Mouse (Mus musculus): ENCODE measurements around the gene Lrp6. TPM values are rescaled to one million over a fixed set of nuclear protein-coding genes. Genes with fewer than 3 reads are reported as not detected.

Lrp6 gene
- polyA plus RNA-seq, 1 experiment from 2014 or later, result 11.9 TPM

DNA sequence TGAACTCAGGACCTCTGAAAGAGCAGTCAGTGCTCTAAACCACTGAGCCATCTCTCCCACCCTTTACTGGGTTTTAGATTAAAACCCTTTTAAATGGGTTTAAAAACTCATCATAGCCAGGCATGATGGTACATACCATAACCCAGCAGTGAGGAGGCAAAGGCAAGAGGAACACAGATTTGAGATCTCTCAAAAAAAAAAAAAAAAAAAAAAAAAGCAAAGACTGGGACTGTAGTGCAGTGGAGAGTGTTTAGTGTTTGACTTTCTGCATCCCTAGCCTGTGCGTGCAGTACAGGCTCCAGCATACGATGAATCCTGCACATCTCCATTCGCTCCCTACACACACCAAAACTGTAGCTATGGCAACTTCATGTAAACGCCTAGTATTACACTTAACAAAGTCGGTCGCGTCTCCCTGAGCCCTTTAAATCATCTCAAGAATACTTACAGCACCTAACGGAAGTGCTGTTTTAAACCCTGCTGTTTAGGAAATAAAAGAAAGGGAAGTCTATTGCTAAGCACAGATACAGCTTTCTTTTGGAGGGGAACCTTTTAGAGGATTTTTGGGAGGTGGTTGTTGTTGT is 8.1 kb downstream of the Lrp6 start:
- no peaks in the 10 kb centered on the region for H3K36me3 ChIP-seq (ENCODE audit: control insufficient read depth, insufficient read depth, low read length)
- no peak; the same call in 1 of the 2 replicates for ATAC-seq
- H3K4me3 ChIP-seq (ENCODE audit: low read length), result no peak overlapping the region
- H3K27ac ChIP-seq (ENCODE audit: low read length), result no peak overlapping the region
- no peak overlapping the region for H3K9ac ChIP-seq (ENCODE audit: low read depth, low read length)
- no peaks in the 10 kb centered on the region for H3K27me3 ChIP-seq (replicated peaks; ENCODE audit: control insufficient read depth, insufficient read depth, low read length)
- H3K4me2 ChIP-seq (ENCODE audit: low read depth, low read length), result no peak overlapping the region
- WGBS, result 41% methylated on average over 8 of the region's 8 CpGs
- H3K4me1 ChIP-seq (ENCODE audit: control insufficient read depth, insufficient read depth, low read length), result peaks cover 13% of the 10 kb centered on the region
- no peaks in the 10 kb centered on the region for H3K9me3 ChIP-seq (ENCODE audit: control insufficient read depth, low read length)

DNA sequence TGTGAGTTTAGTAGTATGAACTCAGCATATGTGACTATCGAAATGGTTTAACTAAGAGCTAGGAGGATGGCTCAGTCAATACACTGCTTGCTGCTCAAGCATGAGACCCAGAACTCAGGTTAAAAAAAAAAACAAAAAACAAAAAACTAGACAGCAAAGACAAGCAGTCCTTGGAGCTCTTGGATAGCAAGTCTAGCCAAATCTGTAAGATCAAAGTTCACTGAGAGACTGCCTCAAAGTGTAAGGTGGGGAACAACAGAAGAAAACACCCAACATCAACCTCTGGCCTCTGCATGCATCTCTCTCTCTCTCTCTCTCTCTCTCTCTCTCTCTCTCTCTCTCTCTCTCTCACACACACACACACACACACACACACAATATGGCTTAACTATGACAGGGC is 9.7 kb downstream of the Lrp6 start:
- 95% methylated on average over 1 of the region's 1 CpGs for WGBS
- H3K27ac ChIP-seq (ENCODE audit: low read length), result no peak overlapping the region

DNA sequence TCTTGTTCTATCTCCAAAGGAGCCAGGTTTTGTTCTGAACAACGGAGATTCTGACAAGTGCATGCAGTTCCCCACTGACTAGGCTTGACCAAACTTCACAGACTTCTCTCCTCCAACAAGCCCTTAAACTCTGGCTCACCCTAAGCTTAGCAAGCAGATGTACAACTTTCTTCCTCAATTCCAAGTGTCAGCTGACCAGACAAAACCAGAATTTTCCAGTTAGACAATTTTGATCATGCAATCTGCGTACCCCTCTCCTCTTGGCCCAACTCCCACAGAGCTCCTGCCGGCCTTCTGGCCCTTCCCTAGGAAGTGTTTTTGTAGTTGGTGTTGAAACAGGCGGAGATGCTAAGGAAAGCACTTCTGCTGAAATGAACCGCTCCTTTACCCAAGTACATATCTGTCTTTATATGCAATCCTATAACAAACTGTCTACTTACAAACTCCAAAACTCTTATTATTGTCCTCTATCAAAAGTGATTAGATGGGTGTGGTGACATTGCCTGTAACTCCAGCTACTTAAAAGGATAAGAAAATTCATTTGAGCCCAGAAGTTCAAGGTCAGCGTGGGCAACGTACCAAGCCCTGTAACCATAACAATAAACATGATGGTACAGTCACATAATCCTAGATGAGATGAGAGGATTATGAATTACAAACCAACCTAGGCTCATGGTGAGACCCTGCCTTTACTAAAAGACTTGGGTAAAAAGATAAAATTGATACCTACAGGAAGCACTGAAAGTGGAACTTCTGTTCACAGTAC is 10.4 kb downstream of the Lrp6 start:
- no peak overlapping the region for H3K27ac ChIP-seq (ENCODE audit: low read length)
- H3K9me3 ChIP-seq (ENCODE audit: control insufficient read depth, low read length), result no peaks in the 10 kb centered on the region
- H3K27me3 ChIP-seq (replicated peaks; ENCODE audit: control insufficient read depth, insufficient read depth, low read length), result no peaks in the 10 kb centered on the region
- no peak for ATAC-seq
- H3K9ac ChIP-seq (ENCODE audit: low read depth, low read length), result no peak overlapping the region
- 57% methylated on average over 7 of the region's 7 CpGs for WGBS
- no peaks in the 10 kb centered on the region for H3K36me3 ChIP-seq (ENCODE audit: control insufficient read depth, insufficient read depth, low read length)
- no peak overlapping the region for H3K4me3 ChIP-seq (ENCODE audit: low read length)
- H3K4me1 ChIP-seq (ENCODE audit: control insufficient read depth, insufficient read depth, low read length), result peaks cover 13% of the 10 kb centered on the region
- no peak overlapping the region for H3K4me2 ChIP-seq (ENCODE audit: low read depth, low read length)

More for the DNA sequence above, 9.7 kb downstream of the Lrp6 start:
- H3K4me2 ChIP-seq (ENCODE audit: low read depth, low read length), result no peak overlapping the region
- ATAC-seq, result no peak
- H3K9ac ChIP-seq (ENCODE audit: low read depth, low read length), result no peak overlapping the region
- H3K4me3 ChIP-seq (ENCODE audit: low read length), result no peak overlapping the region
- no peaks in the 10 kb centered on the region for H3K9me3 ChIP-seq (ENCODE audit: control insufficient read depth, low read length)
- no peaks in the 10 kb centered on the region for H3K27me3 ChIP-seq (replicated peaks; ENCODE audit: control insufficient read depth, insufficient read depth, low read length)
- H3K36me3 ChIP-seq (ENCODE audit: control insufficient read depth, insufficient read depth, low read length), result no peaks in the 10 kb centered on the region
- H3K4me1 ChIP-seq (ENCODE audit: control insufficient read depth, insufficient read depth, low read length), result peaks cover 13% of the 10 kb centered on the region

GRCm38 (mm10) chr6:134555178-134555577 is 11.6 kb downstream of the Lrp6 start:
- Histone ChIP-seq H3K27ac (ENCODE audit: low read length) (no peak overlapping the region), H3K4me1 (ENCODE audit: control insufficient read depth, insufficient read depth, low read length) (peaks cover 11% of the 10 kb centered on the region), H3K27me3 (replicated peaks; ENCODE audit: control insufficient read depth, insufficient read depth, low read length) (no peaks in the 10 kb centered on the region), H3K9ac (ENCODE audit: low read depth, low read length) (no peak overlapping the region), H3K4me2 (ENCODE audit: low read depth, low read length) (no peak overlapping the region), H3K9me3 (ENCODE audit: control insufficient read depth, low read length) (no peaks in the 10 kb centered on the region), H3K4me3 (ENCODE audit: low read length) (no peak overlapping the region), H3K36me3 (ENCODE audit: control insufficient read depth, insufficient read depth, low read length) (no peaks in the 10 kb centered on the region)
- WGBS, result 76% methylated on average over 3 of the region's 3 CpGs
- no peak for ATAC-seq

DNA sequence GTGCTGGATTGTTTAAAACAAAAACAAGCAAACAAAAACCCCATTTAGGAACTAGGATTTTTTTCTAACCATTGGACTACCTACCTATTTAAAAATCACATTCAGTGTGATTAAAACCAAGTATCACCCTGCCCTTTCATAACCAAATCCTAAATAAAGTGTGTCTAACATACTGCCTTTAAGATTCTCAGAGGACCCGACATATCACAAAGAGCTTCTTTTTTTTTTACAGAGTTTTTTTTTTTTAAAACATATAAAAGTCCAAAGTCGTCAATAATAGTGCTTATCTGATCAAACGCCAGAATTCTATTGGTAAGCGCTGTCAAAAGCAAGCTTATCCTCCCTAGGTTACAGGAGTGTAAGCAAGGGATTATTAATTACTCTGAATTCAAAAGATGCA is 12.5 kb downstream of the Lrp6 start:
- Histone ChIP-seq H3K4me2 (ENCODE audit: low read depth, low read length) (no peak overlapping the region), H3K4me3 (ENCODE audit: low read length) (no peak overlapping the region), H3K9me3 (ENCODE audit: control insufficient read depth, low read length) (no peaks in the 10 kb centered on the region), H3K36me3 (ENCODE audit: control insufficient read depth, insufficient read depth, low read length) (no peaks in the 10 kb centered on the region), H3K27me3 (replicated peaks; ENCODE audit: control insufficient read depth, insufficient read depth, low read length) (no peaks in the 10 kb centered on the region), H3K27ac (ENCODE audit: low read length) (no peak overlapping the region), H3K9ac (ENCODE audit: low read depth, low read length) (no peak overlapping the region), H3K4me1 (ENCODE audit: control insufficient read depth, insufficient read depth, low read length) (peaks cover 11% of the 10 kb centered on the region)
- WGBS, result 60% methylated on average over 4 of the region's 4 CpGs
- ATAC-seq, result no peak

GRCm38 (mm10) chr6:134551007-134551406 is 15.8 kb downstream of the Lrp6 start:
- H3K9ac ChIP-seq (ENCODE audit: low read depth, low read length), result no peak overlapping the region
- WGBS, result 37% methylated on average over 1 of the region's 1 CpGs

DNA sequence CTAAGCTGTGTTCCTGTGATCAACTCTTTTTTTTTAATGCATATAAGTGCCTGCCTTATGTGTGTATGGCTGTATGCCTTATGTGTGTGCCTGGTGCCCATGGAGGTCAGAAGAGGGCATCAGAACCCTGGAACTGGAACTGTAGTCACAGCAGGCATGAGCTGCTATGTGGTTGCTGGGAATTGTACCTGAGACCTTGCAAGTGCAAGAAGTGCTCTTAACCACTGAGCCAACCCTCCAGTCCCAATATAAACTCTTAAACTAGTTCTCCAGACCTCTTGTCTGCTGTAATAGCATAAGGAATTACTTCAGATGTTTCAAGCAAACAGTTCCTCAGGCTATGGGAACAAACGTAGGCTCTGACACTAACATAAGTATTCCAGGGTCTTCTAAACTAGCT is 16.4 kb downstream of the Lrp6 start:
- WGBS, result 70% methylated on average over 1 of the region's 1 CpGs

More at GRCm38 (mm10) chr6:134551007-134551406, 15.8 kb downstream of the Lrp6 start:
- no peak overlapping the region for H3K27ac ChIP-seq (ENCODE audit: low read length)
- no peak for ATAC-seq
- H3K4me3 ChIP-seq (ENCODE audit: low read length), result no peak overlapping the region
- no peak overlapping the region for H3K4me2 ChIP-seq (ENCODE audit: low read depth, low read length)
- no peaks in the 10 kb centered on the region for H3K27me3 ChIP-seq (replicated peaks; ENCODE audit: control insufficient read depth, insufficient read depth, low read length)
- no peaks in the 10 kb centered on the region; the same call in 1 of the 2 replicates for H3K4me1 ChIP-seq (ENCODE audit: control insufficient read depth, insufficient read depth, low read length)
- no peaks in the 10 kb centered on the region for H3K9me3 ChIP-seq (ENCODE audit: control insufficient read depth, low read length)
- H3K36me3 ChIP-seq (ENCODE audit: control insufficient read depth, insufficient read depth, low read length), result no peaks in the 10 kb centered on the region

GRCm38 (mm10) chr6:134544843-134545242 is 21.9 kb downstream of the Lrp6 start:
- 54% methylated on average over 3 of the region's 3 CpGs for WGBS
- Histone ChIP-seq H3K27ac (ENCODE audit: low read length) (peak overlapping the region; percentile 33; the same call in 1 of the 2 replicates), H3K27me3 (replicated peaks; ENCODE audit: control insufficient read depth, insufficient read depth, low read length) (no peaks in the 10 kb centered on the region), H3K9me3 (ENCODE audit: control insufficient read depth, low read length) (no peaks in the 10 kb centered on the region), H3K4me3 (ENCODE audit: low read length) (no peak overlapping the region), H3K4me1 (ENCODE audit: control insufficient read depth, insufficient read depth, low read length) (peaks cover 11% of the 10 kb centered on the region), H3K36me3 (ENCODE audit: control insufficient read depth, insufficient read depth, low read length) (no peaks in the 10 kb centered on the region; the same call in 1 of the 2 replicates), H3K9ac (ENCODE audit: low read depth, low read length) (no peak overlapping the region), H3K4me2 (ENCODE audit: low read depth, low read length) (no peak overlapping the region)
- peak; percentile 53; the same call in 1 of the 2 replicates for ATAC-seq

More for the DNA sequence above, 16.4 kb downstream of the Lrp6 start:
- Histone ChIP-seq H3K27me3 (replicated peaks; ENCODE audit: control insufficient read depth, insufficient read depth, low read length) (no peaks in the 10 kb centered on the region), H3K9ac (ENCODE audit: low read depth, low read length) (no peak overlapping the region), H3K4me1 (ENCODE audit: control insufficient read depth, insufficient read depth, low read length) (peaks cover 1% of the 10 kb centered on the region), H3K27ac (ENCODE audit: low read length) (no peak overlapping the region), H3K4me2 (ENCODE audit: low read depth, low read length) (no peak overlapping the region), H3K9me3 (ENCODE audit: control insufficient read depth, low read length) (no peaks in the 10 kb centered on the region), H3K36me3 (ENCODE audit: control insufficient read depth, insufficient read depth, low read length) (no peaks in the 10 kb centered on the region), H3K4me3 (ENCODE audit: low read length) (no peak overlapping the region)
- no peak for ATAC-seq

DNA sequence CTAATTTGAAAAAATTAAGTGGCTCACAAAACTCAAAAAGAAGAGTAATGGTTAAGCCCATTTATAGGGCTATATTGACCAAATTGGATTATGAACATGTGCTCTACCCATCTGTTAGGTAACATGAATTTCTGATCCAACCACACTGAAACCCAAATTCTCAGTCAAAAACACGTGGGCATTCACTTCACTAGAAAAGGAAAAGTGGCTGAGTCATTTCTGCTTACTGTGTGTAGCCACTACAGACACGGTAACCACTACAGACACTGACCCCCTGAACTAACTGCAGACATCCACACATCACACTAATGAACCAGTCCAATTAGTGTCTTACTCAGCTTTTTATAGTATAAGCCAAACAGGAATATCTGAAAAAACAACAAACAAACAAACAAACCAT is 22.7 kb downstream of the Lrp6 start:
- no peak overlapping the region for H3K9ac ChIP-seq (ENCODE audit: low read depth, low read length)
- H3K4me2 ChIP-seq (ENCODE audit: low read depth, low read length), result no peak overlapping the region
- H3K4me3 ChIP-seq (ENCODE audit: low read length), result no peak overlapping the region
- WGBS, result 71% methylated on average over 2 of the region's 2 CpGs
- H3K27me3 ChIP-seq (replicated peaks; ENCODE audit: control insufficient read depth, insufficient read depth, low read length), result no peaks in the 10 kb centered on the region
- H3K27ac ChIP-seq (ENCODE audit: low read length), result no peak overlapping the region
- no peaks in the 10 kb centered on the region for H3K9me3 ChIP-seq (ENCODE audit: control insufficient read depth, low read length)
- no peak for ATAC-seq
- H3K4me1 ChIP-seq (ENCODE audit: control insufficient read depth, insufficient read depth, low read length), result peaks cover 11% of the 10 kb centered on the region
- H3K36me3 ChIP-seq (ENCODE audit: control insufficient read depth, insufficient read depth, low read length), result no peaks in the 10 kb centered on the region; the same call in 1 of the 2 replicates
